Mouse (Mus musculus) heart, adult 8-10 months (tissue): ENCODE results near the gene Cldn22. TPM values are rescaled to one million over a fixed set of nuclear protein-coding genes. Genes with fewer than 3 reads are reported as not detected.
A peak's percentile ranks its signal among the peaks of the same experiment; 100 is the strongest.

Source experiments
- DNase-seq: peaks from one replicate; pipeline ENCODE4 v3.0.0; 2022; ENCODE audit warnings: low spot score
- total RNA-seq, 4 experiments: library from RNA; stranded (reverse); gene quantifications; 2 replicates each; pipeline ENCODE4 v1.2.4; 2022

The Cldn22 gene
- total RNA-seq, 4 experiments from 2014 or later, result not detected

DNA sequence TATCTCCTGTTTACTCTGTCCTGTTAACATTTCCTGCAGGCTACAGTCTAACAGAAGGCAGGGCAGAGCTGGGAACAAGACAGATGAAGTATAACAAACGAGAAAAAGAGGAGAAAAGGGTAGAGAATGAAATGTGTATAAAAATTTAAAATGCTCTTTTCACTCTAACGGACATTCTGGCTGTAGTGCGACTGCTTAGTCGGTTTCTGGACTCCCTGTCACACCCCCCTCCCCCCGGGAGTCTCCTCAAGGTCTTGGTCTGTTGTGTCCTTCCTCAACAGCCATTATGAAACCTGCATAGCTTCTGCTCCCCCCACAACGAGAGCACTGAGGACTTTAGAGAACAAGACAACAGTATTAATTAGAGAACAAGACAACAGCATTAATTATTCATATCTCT, 8.3 kb downstream of the Cldn22 start:
- no peak for DNase-seq

DNA sequence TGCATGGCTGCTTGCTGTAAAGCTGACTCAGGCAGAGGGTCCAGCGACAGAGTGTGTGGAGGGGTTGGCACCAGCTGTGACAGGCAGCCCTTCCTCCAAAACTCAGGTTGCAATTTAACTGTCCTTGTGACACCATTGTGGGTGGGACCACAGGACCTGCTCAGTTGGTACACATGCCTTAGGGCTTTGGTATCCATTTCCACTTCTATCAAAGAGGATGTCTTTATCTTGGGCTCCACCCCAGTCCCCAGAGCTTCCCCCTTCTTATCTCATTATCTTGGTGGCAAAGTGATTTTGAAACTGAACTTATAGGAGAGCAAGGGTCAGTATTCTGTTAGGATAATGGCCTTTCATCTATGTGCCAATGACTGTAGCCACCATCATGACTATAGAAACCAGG, 9.7 kb downstream of the Cldn22 start:
- no peak for DNase-seq

DNA sequence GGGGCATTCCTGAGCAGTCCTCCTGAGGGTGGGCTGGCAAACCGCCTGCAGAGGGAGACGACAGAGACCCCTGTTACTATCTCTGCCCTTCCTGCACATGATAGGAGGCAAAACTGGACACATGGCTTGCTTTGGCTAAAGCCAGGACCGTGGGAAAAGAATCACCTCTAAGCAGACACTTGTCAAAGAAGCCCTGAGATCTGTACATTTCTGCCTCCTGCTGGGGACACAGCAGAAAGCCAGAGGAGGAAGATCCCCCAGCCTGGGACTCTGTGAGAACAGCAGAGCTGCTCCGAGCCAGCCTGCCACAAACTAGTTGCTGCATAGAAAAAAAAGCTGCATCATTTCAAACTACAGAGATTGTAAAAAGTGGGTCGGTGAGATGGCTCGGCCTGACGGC, 18.8 kb downstream of the Cldn22 start:
- no peak for DNase-seq

DNA sequence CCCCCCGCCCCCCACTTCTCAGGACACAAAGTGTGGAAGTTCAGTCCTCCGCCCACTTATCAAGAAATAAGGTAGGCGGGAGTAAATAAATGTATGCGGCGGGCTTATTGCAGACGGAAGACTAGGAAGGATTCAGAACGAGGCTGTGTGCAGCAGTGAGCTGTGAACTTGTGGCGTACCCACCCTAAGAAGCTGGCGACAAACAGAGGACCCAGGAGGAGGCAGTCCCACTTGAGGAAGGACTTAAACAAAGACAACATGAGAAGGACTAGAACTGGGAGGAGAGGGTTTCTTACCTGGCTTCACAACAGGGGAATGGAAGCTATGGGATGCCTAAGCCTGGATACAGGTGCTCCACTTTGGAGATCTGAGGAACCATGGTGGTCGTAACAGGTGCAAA, 19.4 kb downstream of the Cldn22 start:
- no peak for DNase-seq

DNA sequence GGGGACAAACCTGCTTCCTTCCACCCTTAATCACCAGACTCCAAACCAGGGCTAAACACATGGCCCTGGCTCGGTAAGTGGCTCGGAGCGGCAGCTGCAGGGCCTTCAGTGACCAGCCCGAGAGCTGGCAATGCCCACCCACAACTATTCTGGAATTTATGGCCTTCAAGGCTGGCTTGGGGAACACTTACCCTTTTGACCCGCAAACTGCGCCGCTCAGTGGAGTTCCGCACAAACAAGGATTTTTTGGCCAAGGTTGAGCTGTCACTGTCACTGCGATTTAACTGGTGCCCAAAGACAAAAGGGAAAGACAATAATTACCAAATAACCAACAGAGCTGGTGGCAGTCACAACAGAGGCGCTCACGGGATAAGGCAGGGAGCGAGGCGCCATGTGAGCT, 21.7 kb downstream of the Cldn22 start:
- no peak for DNase-seq

DNA sequence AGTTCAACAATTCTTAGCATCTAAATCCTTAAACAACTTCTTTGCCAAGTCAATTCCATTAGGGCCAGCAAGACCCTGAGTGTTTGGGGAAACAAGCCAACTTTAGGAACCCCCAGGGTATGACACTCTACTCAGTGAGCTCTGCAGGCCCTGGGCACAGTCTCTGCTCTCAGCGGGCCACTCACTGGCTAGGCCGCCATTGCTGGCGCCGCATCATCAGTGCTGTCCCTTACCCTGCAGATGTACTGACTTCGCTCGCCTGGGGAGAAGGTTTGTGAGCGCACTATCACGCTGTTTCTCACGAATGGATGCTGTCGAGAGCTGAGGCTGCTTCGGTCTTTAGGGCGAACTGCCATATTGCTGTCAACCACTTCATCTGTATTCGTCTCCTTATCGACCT, 22.9 kb downstream of the Cldn22 start:
- DNase-seq, result no peak

DNA sequence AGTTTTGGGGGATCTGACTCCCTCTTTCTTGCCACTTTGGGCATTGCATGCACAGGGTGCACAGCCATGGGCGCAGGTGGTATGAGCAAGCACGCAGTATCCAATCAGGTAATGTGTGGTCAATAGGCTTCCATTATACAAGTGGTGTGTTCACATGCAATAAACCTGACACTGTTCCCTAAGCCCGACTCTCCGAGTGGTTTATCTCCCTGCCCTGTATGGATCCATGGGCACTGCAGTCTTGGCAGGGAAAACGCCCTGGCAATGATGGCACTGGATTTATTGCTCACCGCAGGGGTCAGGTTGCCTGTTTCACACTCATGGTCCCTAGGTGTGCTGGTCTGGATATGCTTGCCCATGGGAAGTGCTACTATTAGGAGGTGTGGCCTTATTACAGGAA, 23.6 kb downstream of the Cldn22 start:
- no peak for DNase-seq

DNA sequence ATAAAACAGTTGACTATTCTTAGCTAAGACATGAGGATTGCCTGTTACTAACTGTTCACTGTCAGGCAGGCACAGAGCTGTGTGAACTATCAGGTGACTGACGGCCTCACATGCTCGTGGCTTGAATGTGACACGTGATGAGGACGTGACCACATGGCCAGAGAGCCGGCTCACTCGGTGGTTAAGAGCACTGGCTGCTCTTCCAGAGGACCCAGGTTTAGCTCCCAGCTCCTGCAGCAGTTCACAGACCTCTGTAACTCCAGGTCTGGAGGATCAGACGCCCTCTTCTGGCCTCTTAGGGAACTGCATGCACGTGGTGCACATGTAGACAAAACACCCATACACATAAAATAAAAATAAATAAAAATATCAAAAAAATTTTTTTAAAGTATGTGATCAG, 25.6 kb downstream of the Cldn22 start:
- DNase-seq, result no peak

DNA sequence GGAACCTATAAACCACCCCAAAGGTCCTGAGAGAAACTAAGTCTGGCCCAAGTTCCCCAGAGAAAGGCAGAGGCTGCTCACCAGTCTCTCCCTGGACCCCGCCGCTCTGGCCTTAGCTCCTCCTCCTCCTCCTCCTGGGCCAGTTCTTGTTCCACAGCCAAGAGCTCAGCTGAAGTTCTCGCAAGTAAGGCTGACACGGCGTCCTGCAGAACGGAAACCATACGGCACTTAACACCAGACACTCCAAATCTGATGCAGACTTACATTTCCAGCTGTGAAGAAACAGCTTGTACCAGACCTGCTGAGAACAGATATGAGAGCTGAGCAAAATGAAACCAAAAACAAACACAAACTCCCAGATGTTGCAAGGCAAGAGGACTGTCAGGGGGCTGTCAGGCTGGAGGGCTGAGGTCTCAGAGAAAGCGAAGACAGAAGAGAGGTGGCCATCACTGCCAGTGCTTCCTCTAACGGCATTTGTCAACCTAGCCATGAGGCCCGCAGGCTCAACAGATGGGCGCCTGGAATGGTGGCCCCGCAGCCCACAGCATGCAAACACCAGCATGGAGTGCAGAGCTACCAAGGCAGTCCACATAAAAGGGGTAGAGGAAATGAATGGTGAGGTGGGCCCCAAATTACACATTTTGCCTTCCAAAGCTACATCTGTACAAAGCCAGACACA, 27.7 kb downstream of the Cldn22 start:
- DNase-seq, result peak; percentile 65

DNA sequence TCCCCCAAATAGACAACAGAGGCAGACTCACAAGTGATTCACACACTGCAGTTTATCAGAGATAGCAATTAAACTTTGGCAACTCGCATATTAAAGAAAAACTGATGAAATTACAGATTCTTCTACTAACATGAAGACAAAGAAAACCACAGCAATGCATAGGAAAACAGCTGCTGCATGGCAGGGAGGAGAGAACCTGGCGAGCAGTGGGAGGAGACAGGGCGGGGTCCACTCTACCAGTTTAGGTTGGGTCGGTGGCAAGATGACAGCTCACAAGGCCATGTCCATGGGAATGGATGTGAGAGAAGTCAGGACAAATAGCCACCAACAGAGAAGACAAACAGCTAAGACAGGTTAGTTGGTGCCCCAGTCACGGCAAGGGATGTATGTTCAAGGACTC, 28.5 kb downstream of the Cldn22 start:
- no peak for DNase-seq

DNA sequence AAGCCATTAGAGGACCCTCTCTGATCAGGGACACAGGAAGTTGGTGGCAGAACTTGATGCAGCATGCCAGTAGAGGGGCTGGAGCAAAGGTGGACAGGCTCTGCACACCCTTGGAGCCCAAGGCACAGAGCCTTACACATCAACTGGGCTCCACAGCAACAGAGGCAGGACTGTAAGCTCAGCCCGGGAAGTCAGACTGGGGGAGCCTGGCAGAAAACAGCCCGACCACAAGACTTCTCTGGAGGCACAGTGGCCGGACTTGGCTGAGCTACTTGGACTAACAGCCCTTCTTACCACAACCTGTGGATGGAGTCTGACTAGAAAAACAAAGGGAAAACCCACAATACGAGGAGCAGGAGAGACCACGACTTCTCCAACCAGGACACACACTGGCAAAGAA, 29.1 kb downstream of the Cldn22 start:
- no peak for DNase-seq

DNA sequence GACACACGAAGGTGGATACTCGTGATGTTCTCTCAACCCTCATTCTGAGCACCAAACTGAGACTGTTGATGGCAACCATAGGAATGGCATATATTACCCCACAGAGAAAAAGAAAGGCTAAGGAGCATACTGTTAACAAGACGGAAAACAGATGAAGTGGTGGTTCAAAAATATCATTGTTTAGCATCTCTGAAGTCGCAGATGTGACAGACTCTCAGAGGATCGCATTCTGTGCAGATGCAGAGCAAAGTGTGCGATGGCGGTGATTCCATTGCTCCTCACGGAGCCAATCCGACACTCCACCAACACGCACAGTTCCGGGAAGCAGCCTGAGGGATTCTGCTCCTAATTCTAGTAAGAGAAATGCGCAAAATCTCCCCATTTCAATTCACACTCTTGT, 35.0 kb downstream of the Cldn22 start:
- DNase-seq, result no peak

DNA sequence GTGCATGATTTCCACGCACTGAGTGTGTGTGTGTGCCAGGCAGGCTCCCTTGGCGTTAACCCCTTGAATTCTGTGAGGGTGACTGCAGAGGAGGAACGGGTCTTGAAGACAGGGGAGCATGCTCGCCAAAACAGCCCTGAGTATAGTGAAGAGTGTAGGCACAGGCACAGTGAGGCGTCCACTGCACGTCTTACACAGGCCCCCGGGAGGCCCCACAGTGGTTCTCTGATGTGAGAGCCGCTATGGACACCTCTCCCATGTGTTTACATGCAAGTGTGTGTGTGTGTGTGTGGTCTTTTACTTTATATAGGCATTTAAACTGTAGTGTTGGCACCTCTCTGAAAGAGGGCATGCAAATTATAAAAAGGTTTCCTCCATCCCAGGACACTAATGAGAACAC, 42.3 kb downstream of the Cldn22 start:
- DNase-seq, result no peak

DNA sequence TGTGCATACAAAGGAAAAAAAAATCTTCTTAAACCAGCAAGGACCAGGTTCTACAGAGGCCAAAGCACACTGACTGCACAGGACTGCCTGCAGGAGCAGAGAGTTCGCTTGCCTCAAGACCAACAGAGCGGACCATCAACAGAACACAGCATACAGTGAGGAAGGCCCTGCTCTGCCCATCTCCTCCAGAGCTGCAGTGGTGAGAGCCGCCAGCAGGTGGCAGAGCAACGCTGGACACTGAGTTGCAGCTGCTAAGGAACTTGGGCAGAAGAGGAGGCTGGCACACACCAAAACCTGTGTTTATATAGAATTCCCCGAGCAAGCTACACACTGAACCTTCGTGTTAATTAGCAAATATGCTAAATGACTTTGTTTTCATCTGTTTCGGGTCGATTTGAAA, 42.8 kb downstream of the Cldn22 start:
- peak; percentile 82 for DNase-seq

DNA sequence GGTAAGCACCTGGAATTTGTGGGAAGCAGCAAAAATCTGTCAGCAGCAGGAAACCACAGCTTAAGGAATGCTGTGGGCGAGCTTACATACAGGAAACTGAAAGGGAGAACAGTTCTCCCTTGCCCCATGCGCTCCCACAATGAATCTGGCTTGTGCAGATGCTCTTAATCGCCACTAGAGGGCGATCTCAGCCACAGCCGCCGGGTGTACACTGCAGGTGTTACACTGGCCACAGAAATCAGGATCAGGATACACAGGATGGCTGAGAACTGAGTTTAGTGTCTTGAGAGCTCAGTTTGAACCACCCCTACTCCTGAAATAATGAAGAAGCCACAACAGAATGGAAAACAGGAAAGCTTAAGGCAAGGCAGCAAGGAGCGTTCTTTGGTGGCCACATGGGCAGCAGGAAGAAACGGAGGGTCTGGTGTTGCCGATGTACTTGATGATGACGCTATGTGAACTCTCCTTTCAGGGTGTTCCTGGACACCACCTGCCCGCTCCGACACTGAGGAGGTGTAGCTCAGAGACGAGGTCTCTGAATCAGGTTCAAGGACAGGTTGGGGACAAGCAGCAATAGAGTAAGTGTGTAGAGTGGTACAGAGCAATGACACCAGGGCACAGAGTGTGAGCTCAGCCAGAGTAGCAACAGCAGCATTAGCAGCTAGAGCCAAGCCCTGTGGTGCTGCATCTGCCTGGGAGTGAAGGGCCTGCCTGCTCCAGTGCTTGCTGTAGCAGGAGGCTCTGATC, 48.3 kb downstream of the Cldn22 start:
- DNase-seq, result peak; percentile 55

DNA sequence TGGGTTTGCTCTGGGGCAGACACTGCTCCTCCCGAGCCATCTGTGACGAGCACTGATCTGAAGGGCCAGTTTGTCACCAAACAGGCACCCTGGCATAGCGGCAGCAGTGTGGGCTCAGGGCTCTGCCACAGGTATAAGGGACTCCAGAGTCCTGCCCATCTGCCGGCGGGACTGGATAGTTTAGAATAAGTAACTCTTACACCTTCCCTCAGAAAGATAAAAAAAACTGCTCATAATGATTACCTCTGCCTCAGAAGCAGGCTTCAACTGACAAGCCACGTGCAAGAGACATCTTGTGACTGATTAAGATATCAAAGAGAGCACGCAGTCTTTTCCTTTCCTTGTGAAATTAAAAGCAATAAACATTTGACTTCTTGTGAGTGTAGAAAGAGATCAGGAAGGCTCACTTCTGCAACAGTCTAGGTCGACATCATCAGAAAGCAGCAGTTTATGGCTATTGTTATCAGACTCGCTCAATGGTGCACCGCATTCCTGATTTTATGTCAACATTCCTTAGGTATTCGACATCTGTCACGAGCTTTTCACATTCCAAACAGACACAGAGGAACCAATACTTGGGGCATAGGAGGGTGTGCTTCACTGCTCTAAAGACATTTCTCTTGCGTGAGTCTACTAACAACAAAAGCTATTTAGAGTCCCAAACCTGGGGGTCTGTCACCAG, 50.4 kb downstream of the Cldn22 start:
- no peak for DNase-seq

Other genes starting within 250 kb of the Cldn22 start
- gene Ing2, start 148.9 kb upstream of the Cldn22 start, total RNA-seq, result 1 to 10 TPM; 5.4 to 6.7 (median 5.5) TPM
- 1 to 10 TPM; 7.8 to 8.7 (median 8.6) TPM for gene Cdkn2aip, start 110.5 kb upstream of the Cldn22 start, total RNA-seq
- gene Cldn24, start 2.3 kb upstream of the Cldn22 start, total RNA-seq, result not detected
- 10 to 100 TPM; 24.1 to 25.3 (median 24.6) TPM for gene Wwc2, start 166.4 kb downstream of the Cldn22 start, total RNA-seq